Mouse (Mus musculus): ENCODE measurements around the gene Noc4l. TPM values are rescaled to one million over a fixed set of nuclear protein-coding genes. Genes with fewer than 3 reads are reported as not detected.
A peak's percentile ranks its signal among the peaks of the same experiment; 100 is the strongest.

Gene Noc4l
- total and polyA plus RNA-seq, 2 experiments from 2014 or later: 43.9 to 48.7 TPM

- ATAC-seq (ENCODE audit: low FRiP score): no peak
- DNase-seq (ENCODE audit: low spot score): peak; percentile 54
- peaks cover 21% of the 10 kb centered on the region; the same call in 1 of the 2 replicates for H3K36me3 ChIP-seq (ENCODE audit: insufficient read depth, low read length)
- 78% methylated on average over 5 of the region's 5 CpGs for WGBS
- no peaks in the 10 kb centered on the region for H3K27me3 ChIP-seq (ENCODE audit: insufficient read depth, low read length)
- H3K9ac ChIP-seq (replicated peaks; ENCODE audit: low read length, poor library complexity, severe bottlenecking): no peak overlapping the region
- H3K4me2 ChIP-seq (ENCODE audit: low read depth, low read length, poor library complexity, severe bottlenecking): no peak overlapping the region
- TF ChIP-seq CTCF (IDR thresholded peaks at IDR 0.05): no peak
- H3K9me3 ChIP-seq (ENCODE audit: low read length): no peaks in the 10 kb centered on the region
- no peak overlapping the region for H3K27ac ChIP-seq (ENCODE audit: low read depth, low read length)
- no peak overlapping the region for H3K4me3 ChIP-seq (ENCODE audit: low read depth, low read length)
- H3K4me1 ChIP-seq (ENCODE audit: insufficient read depth, low read length): no peaks in the 10 kb centered on the region
Measured at GRCm38 (mm10) chr5:110611435-110612158, 41.6 kb downstream of the Noc4l start.

- H3K27ac ChIP-seq (ENCODE audit: low read depth, low read length): no peak overlapping the region
- no peak overlapping the region for H3K4me2 ChIP-seq (ENCODE audit: low read depth, low read length, poor library complexity, severe bottlenecking)
- no peak for DNase-seq (ENCODE audit: low spot score)
- no peak overlapping the region for H3K4me3 ChIP-seq (ENCODE audit: low read depth, low read length)
- no peak for TF ChIP-seq CTCF (IDR thresholded peaks at IDR 0.05)
- WGBS: 93% methylated on average over 7 of the region's 7 CpGs
- no peaks in the 10 kb centered on the region for H3K9me3 ChIP-seq (ENCODE audit: low read length)
- no peaks in the 10 kb centered on the region for H3K4me1 ChIP-seq (ENCODE audit: insufficient read depth, low read length)
- no peak for ATAC-seq (ENCODE audit: low FRiP score)
- H3K27me3 ChIP-seq (ENCODE audit: insufficient read depth, low read length): no peaks in the 10 kb centered on the region
- H3K9ac ChIP-seq (replicated peaks; ENCODE audit: low read length, poor library complexity, severe bottlenecking): no peak overlapping the region
- peaks cover 14% of the 10 kb centered on the region; the same call in 1 of the 2 replicates for H3K36me3 ChIP-seq (ENCODE audit: insufficient read depth, low read length)
Measured at GRCm38 (mm10) chr5:110610484-110610883, 42.7 kb downstream of the Noc4l start.

- no peak for ATAC-seq (ENCODE audit: low FRiP score)
Measured at GRCm38 (mm10) chr5:110609868-110610267, 43.3 kb downstream of the Noc4l start.

GRCm38 (mm10) chr5:110609425-110609824 lies 43.8 kb downstream of the Noc4l start:
- H3K9me3 ChIP-seq (ENCODE audit: low read length): no peaks in the 10 kb centered on the region
- H3K9ac ChIP-seq (replicated peaks; ENCODE audit: low read length, poor library complexity, severe bottlenecking): no peak overlapping the region
- DNase-seq (ENCODE audit: low spot score) (no peak), ATAC-seq (ENCODE audit: low FRiP score) (no peak)
- H3K27ac ChIP-seq (ENCODE audit: low read depth, low read length): no peak overlapping the region
- H3K4me3 ChIP-seq (ENCODE audit: low read depth, low read length): no peak overlapping the region
- WGBS: 85% methylated on average over 3 of the region's 3 CpGs
- no peaks in the 10 kb centered on the region for H3K27me3 ChIP-seq (ENCODE audit: insufficient read depth, low read length)
- no peaks in the 10 kb centered on the region for H3K4me1 ChIP-seq (ENCODE audit: insufficient read depth, low read length)
- no peak for TF ChIP-seq CTCF (IDR thresholded peaks at IDR 0.05)
- no peak overlapping the region for H3K4me2 ChIP-seq (ENCODE audit: low read depth, low read length, poor library complexity, severe bottlenecking)
- 0 out of 2 replicates have a peak, but pooled peaks cover 5% of the 10 kb centered on the region for H3K36me3 ChIP-seq (ENCODE audit: insufficient read depth, low read length)

More at GRCm38 (mm10) chr5:110609868-110610267, 43.3 kb downstream of the Noc4l start:
- 78% methylated on average over 5 of the region's 5 CpGs for WGBS
- H3K4me2 ChIP-seq (ENCODE audit: low read depth, low read length, poor library complexity, severe bottlenecking): no peak overlapping the region
- H3K36me3 ChIP-seq (ENCODE audit: insufficient read depth, low read length): peaks cover 8% of the 10 kb centered on the region; the same call in 1 of the 2 replicates
- H3K27ac ChIP-seq (ENCODE audit: low read depth, low read length): no peak overlapping the region
- H3K4me3 ChIP-seq (ENCODE audit: low read depth, low read length): no peak overlapping the region
- H3K27me3 ChIP-seq (ENCODE audit: insufficient read depth, low read length): no peaks in the 10 kb centered on the region
- no peak overlapping the region for H3K9ac ChIP-seq (replicated peaks; ENCODE audit: low read length, poor library complexity, severe bottlenecking)
- TF ChIP-seq CTCF (IDR thresholded peaks at IDR 0.05): no peak
- DNase-seq (ENCODE audit: low spot score): no peak
- no peaks in the 10 kb centered on the region for H3K4me1 ChIP-seq (ENCODE audit: insufficient read depth, low read length)
- H3K9me3 ChIP-seq (ENCODE audit: low read length): no peaks in the 10 kb centered on the region

- Histone ChIP-seq H3K4me2 (ENCODE audit: low read depth, low read length, poor library complexity, severe bottlenecking) (no peak overlapping the region), H3K9ac (replicated peaks; ENCODE audit: low read length, poor library complexity, severe bottlenecking) (no peak overlapping the region), H3K4me3 (ENCODE audit: low read depth, low read length) (no peak overlapping the region), H3K9me3 (ENCODE audit: low read length) (no peaks in the 10 kb centered on the region), H3K27me3 (ENCODE audit: insufficient read depth, low read length) (no peaks in the 10 kb centered on the region), H3K27ac (ENCODE audit: low read depth, low read length) (no peak overlapping the region), H3K36me3 (ENCODE audit: insufficient read depth, low read length) (0 out of 2 replicates have a peak, but pooled peaks cover 5% of the 10 kb centered on the region), H3K4me1 (ENCODE audit: insufficient read depth, low read length) (no peaks in the 10 kb centered on the region)
- no peak for TF ChIP-seq CTCF (IDR thresholded peaks at IDR 0.05)
- 55% methylated on average over 8 of the region's 8 CpGs for WGBS
- ATAC-seq (ENCODE audit: low FRiP score): no peak
- DNase-seq (ENCODE audit: low spot score): no peak
Measured at GRCm38 (mm10) chr5:110608941-110609340, 44.3 kb downstream of the Noc4l start.

- no peak overlapping the region for H3K4me2 ChIP-seq (ENCODE audit: low read depth, low read length, poor library complexity, severe bottlenecking)
- peaks cover 5% of the 10 kb centered on the region; the same call in 1 of the 2 replicates for H3K36me3 ChIP-seq (ENCODE audit: insufficient read depth, low read length)
- WGBS: 78% methylated on average over 6 of the region's 6 CpGs
- H3K4me1 ChIP-seq (ENCODE audit: insufficient read depth, low read length): no peaks in the 10 kb centered on the region
- H3K9ac ChIP-seq (replicated peaks; ENCODE audit: low read length, poor library complexity, severe bottlenecking): no peak overlapping the region
- H3K27ac ChIP-seq (ENCODE audit: low read depth, low read length): no peak overlapping the region
- no peaks in the 10 kb centered on the region for H3K9me3 ChIP-seq (ENCODE audit: low read length)
- DNase-seq (ENCODE audit: low spot score) (no peak), ATAC-seq (ENCODE audit: low FRiP score) (no peak)
- H3K27me3 ChIP-seq (ENCODE audit: insufficient read depth, low read length): no peaks in the 10 kb centered on the region
- no peak overlapping the region for H3K4me3 ChIP-seq (ENCODE audit: low read depth, low read length)
- no peak for TF ChIP-seq CTCF (IDR thresholded peaks at IDR 0.05)
Measured at GRCm38 (mm10) chr5:110608336-110608735, 44.9 kb downstream of the Noc4l start.

Data from midbrain, postnatal 0 days (tissue).